Mouse (Mus musculus): ENCODE measurements around the gene Skint3. TPM values are rescaled to one million over a fixed set of nuclear protein-coding genes. Genes with fewer than 3 reads are reported as not detected.
"Not testable (repeated sequence)": the region's sequence is repeated elsewhere in the genome, so short reads cannot be mapped to it uniquely, and the experiment has no call there.

Gene Skint3
- 0.04 and 0.09 TPM in 2 replicates for polyA plus RNA-seq (2015; fragmentation: Nextera tagmentation; extraction: Ambion mirVana)

DNA sequence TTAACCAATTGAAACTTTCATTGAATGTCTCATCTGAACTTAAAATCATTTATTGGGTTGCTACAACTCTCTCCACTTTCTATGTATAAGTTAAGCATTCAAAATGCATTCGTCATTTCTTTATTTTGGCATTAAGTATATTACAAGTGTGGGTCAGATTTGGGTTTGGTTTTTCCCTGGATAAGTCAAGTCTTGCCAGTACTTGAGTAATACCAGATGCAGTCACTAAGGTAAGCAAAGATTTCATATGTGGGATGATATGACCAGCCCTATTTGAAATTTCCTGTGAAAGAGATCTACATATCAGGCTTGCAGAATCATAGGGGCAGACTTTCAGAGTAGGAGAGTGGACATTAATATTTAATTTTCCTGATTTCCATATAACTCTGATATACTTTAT is at the start of gene Skint3:
Gene Skint3, plus strand, starts transcription at position 301 of the 400 bp plus-strand sequence.
- Histone ChIP-seq H3K27me3 (replicated peaks) (no peaks in the 10 kb centered on the region), H3K4me3 (replicated peaks) (no peak within 1 kb of the TSS), H3K9me3 (no peaks in the 10 kb centered on the region), H3K36me3 (no peaks in the 10 kb centered on the region), H3K9ac (no peak within 1 kb of the TSS), H3K27ac (no peak within 1 kb of the TSS), H3K4me2 (no peak within 1 kb of the TSS), H3K4me1 (no peaks in the 10 kb centered on the region)
- ATAC-seq (ENCODE audit: insufficient read depth, low FRiP score, low read depth), result no peak
- 82% methylated on average over 1 of the region's 1 CpGs for WGBS

- H3K9ac ChIP-seq, result no peak overlapping the region
- WGBS, result 46% methylated on average over 1 of the region's 1 CpGs
Measured at GRCm38 (mm10) chr4:112243416-112243815, 11.4 kb downstream of the Skint3 start.

GRCm38 (mm10) chr4:112243951-112244350 is 11.9 kb downstream of the Skint3 start:
- Histone ChIP-seq H3K27ac (no peak overlapping the region), H3K4me1 (no peaks in the 10 kb centered on the region), H3K4me2 (no peak overlapping the region), H3K4me3 (replicated peaks) (no peak overlapping the region), H3K9me3 (no peaks in the 10 kb centered on the region), H3K36me3 (no peaks in the 10 kb centered on the region), H3K27me3 (replicated peaks) (no peaks in the 10 kb centered on the region), H3K9ac (no peak overlapping the region)
- 92% methylated on average over 3 of the region's 3 CpGs for whole genome bisulfite sequencing
- no peak for ATAC-seq (ENCODE audit: insufficient read depth, low FRiP score, low read depth)

More at GRCm38 (mm10) chr4:112243416-112243815, 11.4 kb downstream of the Skint3 start:
- H3K4me1 ChIP-seq, result no peaks in the 10 kb centered on the region
- H3K9me3 ChIP-seq, result no peaks in the 10 kb centered on the region
- no peaks in the 10 kb centered on the region for H3K27me3 ChIP-seq (replicated peaks)
- H3K36me3 ChIP-seq, result no peaks in the 10 kb centered on the region
- no peak overlapping the region for H3K4me2 ChIP-seq
- H3K27ac ChIP-seq, result no peak overlapping the region
- ATAC-seq (ENCODE audit: insufficient read depth, low FRiP score, low read depth), result no peak
- no peak overlapping the region for H3K4me3 ChIP-seq (replicated peaks)

DNA sequence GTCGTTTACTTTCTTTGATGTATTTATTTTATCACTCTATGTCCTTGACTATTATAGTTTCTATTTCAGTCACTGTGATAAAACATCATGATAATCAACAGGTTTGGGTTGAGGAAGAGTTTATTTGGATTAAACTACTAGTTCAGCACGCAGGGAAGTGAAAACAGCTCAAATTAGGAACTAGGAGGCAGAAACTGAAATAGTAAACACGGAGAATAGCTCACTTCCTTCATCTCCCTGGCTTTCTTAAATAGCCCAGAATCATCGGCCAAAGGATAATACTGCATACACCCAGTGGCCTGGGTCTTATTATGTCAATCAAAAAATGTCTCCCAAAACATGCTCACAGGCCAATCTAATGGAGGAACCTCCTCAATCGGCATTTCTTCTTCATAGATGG is 24.0 kb downstream of the Skint3 start:
- Histone ChIP-seq H3K27ac (no peak overlapping the region), H3K9me3 (no peaks in the 10 kb centered on the region), H3K36me3 (no peaks in the 10 kb centered on the region), H3K27me3 (replicated peaks) (no peaks in the 10 kb centered on the region), H3K9ac (no peak overlapping the region), H3K4me3 (replicated peaks) (no peak overlapping the region), H3K4me2 (no peak overlapping the region), H3K4me1 (no peaks in the 10 kb centered on the region)
- WGBS, result 72% methylated on average over 5 of the region's 5 CpGs
- ATAC-seq (ENCODE audit: insufficient read depth, low FRiP score, low read depth), result no peak

- WGBS, result 80% methylated on average over 12 of the region's 12 CpGs
- Histone ChIP-seq H3K4me2 (no peak overlapping the region), H3K36me3 (no peaks in the 10 kb centered on the region), H3K9me3 (no peaks in the 10 kb centered on the region), H3K27ac (no peak overlapping the region), H3K27me3 (replicated peaks) (no peaks in the 10 kb centered on the region), H3K4me3 (replicated peaks) (no peak overlapping the region), H3K4me1 (no peaks in the 10 kb centered on the region), H3K9ac (no peak overlapping the region)
- no peak for ATAC-seq (ENCODE audit: insufficient read depth, low FRiP score, low read depth)
Measured at GRCm38 (mm10) chr4:112287178-112287974, 55.3 kb downstream of the Skint3 start.

DNA sequence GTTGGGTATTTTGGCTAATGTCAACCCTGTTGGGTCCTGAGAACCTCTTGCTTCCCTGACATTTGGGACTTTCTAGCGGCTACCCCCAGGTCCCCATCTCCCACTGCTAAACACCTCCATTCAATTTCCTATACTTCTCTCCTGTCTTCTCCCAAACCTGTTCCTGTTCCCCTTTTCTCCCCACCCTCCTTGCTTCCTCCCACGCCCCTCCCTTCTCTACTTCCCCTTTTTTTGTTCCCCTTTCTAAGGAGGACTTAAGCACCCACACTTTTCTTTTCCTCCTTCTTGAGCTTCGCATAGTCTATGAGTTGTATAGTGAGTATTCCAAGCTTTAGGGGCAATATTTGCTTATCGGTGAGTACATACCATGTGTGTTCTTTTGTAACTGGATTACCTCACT is 56.4 kb downstream of the Skint3 start:
- H3K27ac ChIP-seq, result no peak overlapping the region
- WGBS, result 79% methylated on average over 4 of the region's 4 CpGs
- no peak overlapping the region for H3K4me3 ChIP-seq (replicated peaks)
- H3K4me2 ChIP-seq, result no peak overlapping the region
- no peaks in the 10 kb centered on the region for H3K4me1 ChIP-seq
- no peaks in the 10 kb centered on the region for H3K9me3 ChIP-seq
- no peaks in the 10 kb centered on the region for H3K36me3 ChIP-seq
- H3K9ac ChIP-seq, result no peak overlapping the region
- H3K27me3 ChIP-seq (replicated peaks), result no peaks in the 10 kb centered on the region
- ATAC-seq (ENCODE audit: insufficient read depth, low FRiP score, low read depth), result no peak

DNA sequence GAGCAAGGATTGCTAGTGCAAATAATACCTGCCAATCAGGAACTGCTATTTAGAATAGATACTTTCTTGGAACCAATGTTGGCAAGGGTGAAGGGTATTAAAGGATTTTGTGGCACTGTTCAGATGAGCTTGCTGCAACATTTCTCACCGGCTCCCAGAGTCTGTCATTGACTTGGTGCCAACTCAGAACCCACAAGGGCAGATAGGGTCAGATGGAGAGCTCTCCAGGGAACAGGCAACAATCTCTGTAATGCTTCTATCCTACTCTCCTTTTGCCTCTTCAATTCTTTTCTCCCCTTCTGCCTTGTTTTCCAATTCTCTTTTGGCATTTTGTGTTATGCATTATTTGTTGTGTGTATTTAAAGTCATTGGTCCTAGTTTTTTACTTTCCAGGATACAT is 70.3 kb downstream of the Skint3 start:
- Histone ChIP-seq H3K27me3 (replicated peaks) (no peaks in the 10 kb centered on the region), H3K27ac (no peak overlapping the region), H3K4me2 (no peak overlapping the region), H3K4me3 (replicated peaks) (no peak overlapping the region), H3K9ac (no peak overlapping the region), H3K4me1 (no peaks in the 10 kb centered on the region), H3K36me3 (no peaks in the 10 kb centered on the region), H3K9me3 (no peaks in the 10 kb centered on the region)
- WGBS, result 59% methylated on average over 1 of the region's 1 CpGs
- no peak for ATAC-seq (ENCODE audit: insufficient read depth, low FRiP score, low read depth)

DNA sequence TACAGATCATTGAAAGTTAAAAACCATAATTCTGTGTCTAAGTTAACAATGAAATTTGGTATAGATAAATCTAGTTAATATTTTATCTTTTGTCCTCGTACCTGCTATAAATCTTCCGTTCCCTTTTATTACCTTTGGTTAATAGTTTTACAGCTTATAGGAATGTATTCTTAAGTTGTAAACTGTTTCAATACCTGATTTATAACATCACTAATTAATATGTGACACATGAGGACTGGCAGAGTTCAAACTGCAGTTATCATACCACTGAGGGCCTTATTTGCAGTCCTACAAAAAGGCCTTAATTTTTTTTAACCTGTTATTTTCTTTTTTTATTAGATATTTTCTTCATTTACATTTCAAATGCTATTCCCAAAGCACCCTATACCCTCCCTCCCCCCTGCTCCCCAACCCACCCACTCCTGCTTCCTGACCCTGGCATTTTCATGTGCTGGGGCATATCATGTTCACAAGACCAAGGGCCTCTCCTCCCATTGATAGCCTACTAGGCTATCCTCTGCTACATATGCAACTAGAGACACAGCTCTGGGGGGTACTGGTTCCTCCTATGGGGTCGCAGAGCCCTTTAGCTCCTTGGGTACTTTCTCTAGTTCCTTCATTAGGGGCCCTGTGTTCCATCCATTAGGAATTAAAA is 70.9 kb downstream of the Skint3 start:
- no peak for ATAC-seq (ENCODE audit: insufficient read depth, low FRiP score, low read depth)
- no peaks in the 10 kb centered on the region for H3K4me1 ChIP-seq
- H3K27ac ChIP-seq, result no peak overlapping the region
- H3K9ac ChIP-seq, result no peak overlapping the region
- H3K4me2 ChIP-seq, result no peak overlapping the region
- WGBS, result 87% methylated on average over 3 of the region's 3 CpGs
- no peaks in the 10 kb centered on the region for H3K36me3 ChIP-seq
- H3K27me3 ChIP-seq (replicated peaks), result no peaks in the 10 kb centered on the region
- H3K9me3 ChIP-seq, result no peaks in the 10 kb centered on the region
- no peak overlapping the region for H3K4me3 ChIP-seq (replicated peaks)

GRCm38 (mm10) chr4:112349111-112349510 is 117.1 kb downstream of the Skint3 start:
- H3K27ac ChIP-seq; ATAC-seq (ENCODE audit: insufficient read depth, low FRiP score, low read depth); H3K36me3 ChIP-seq; H3K9me3 ChIP-seq; H3K4me2 ChIP-seq; H3K9ac ChIP-seq; H3K4me3 ChIP-seq (replicated peaks); H3K27me3 ChIP-seq (replicated peaks); H3K4me1 ChIP-seq: not testable (repeated sequence)
- WGBS, result 92% methylated on average over 17 of the region's 17 CpGs

Other genes with a start within 250 kb of the Skint3 start
- gene Skint1, start 226.0 kb upstream of the Skint3 start, polyA plus RNA-seq (2015; fragmentation: Nextera tagmentation; extraction: Ambion mirVana), result 0.13 TPM in 1 of 2 replicates, not detected in the other
- gene Skint4, start 160.2 kb upstream of the Skint3 start, polyA plus RNA-seq (2015; fragmentation: Nextera tagmentation; extraction: Ambion mirVana), result not detected in 2 replicates
- gene Skint9, start 201.7 kb downstream of the Skint3 start, polyA plus RNA-seq (2015; fragmentation: Nextera tagmentation; extraction: Ambion mirVana), result not detected in 2 replicates